Mouse (Mus musculus) mature B cell (primary cell): Measurements from ENCODE around the gene D17H6S53E.

Experiments
- in situ Hi-C: fragments of 300-500 bp; cut with MboI; formaldehyde crosslinking; loops from 2 replicates; pipeline ENCODE4 v1.14.3; 2019

The D17H6S53E gene

DNA sequence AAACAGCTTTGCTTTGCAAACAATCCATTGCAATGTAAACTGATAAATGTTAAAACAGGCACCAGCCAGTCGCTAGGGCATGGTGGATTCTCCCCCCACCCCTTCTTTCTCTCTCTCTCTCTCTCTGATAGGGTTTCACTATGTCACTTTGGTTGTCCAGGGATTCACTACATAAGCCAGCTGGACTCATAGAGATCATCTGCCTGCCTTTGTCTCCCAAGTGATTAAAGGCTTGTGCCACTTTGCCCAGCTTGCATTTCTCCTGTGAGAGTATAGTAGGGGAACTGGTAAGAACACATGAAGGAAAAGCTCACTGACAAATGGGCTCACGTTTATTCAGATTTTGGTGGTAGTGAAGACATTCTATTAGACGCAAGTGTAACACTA is 6.0 kb downstream of the D17H6S53E start:
- in situ Hi-C loops: no loop called here

- in situ Hi-C loops: no loop called here
Measured at GRCm38 (mm10) chr17:35133517-35133916, 7.3 kb downstream of the D17H6S53E start.

DNA sequence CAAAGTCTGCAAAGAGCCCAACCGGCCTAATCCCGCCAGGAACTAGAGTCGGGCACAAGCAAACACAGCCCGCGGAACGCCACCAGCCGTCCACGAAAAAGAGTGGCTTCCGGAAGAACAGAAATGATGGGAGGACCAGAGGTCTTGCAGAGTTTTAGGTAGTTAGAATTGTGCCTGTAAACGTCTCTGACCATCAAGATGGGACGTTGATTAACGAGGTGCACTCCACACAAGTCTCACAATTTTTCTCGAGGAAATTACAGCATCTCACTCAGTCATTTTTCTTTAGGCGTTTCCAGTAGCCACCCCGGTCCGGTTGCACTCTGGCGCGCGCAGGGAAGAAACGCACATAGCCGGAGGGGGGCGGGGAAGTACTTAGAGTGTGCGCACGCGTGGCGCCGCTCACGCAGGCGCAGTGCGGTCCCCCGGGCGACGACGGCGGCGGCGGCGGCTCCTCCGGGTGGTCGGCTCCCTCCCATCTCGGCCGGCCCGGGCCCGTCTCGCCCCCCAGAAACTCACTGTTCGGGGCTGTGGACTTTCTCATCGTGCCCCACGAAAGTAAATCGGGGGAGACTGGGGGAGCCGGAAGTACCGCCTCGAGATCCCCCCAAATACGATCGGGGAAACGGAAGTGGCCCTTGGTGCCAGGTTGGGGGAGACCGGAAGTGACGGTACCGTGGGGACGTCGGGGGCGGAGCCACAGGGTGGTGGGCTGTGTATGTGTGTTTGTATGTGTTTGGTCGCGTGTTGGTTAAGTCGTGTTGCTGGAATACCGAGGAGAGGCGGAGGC is 8.8 kb downstream of the D17H6S53E start, which contains the start of gene Bag6:
Gene Bag6, plus strand, starts transcription at position 378 of the 790 bp plus-strand sequence.
- in situ Hi-C loops: no loop called here

GRCm38 (mm10) chr17:35135591-35136320 is 9.6 kb downstream of the D17H6S53E start:
- in situ Hi-C loops: no loop called here

GRCm38 (mm10) chr17:35139269-35139668 is 13.1 kb downstream of the D17H6S53E start:
- in situ Hi-C loops: no loop called here

DNA sequence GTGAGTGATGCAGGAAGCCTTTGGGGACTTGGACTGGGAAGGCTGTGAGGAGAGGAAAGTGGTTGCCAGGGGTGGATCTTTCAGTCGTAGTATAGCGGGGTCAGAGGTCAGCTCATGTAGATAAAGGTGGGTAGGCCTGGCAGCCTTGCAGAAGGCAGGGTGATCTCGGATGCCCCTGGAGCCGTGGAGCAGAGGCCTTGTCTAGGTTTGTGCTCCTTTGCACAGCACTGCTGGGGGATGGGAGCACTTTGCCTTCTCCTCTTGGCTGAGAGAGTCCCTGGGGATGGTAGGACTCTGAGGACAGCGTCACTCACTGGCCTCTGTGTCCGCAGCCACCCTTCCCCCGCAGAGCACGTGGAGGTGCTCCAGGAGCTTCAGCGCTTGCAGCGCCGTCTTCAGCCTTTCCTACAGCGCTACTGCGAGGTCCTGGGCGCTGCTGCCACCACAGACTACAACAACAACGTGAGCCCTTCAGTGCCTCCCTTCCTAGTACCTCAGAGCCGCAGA is 14.4 kb downstream of the D17H6S53E start:
- in situ Hi-C loops: no loop called here

GRCm38 (mm10) chr17:35141971-35142370 is 15.8 kb downstream of the D17H6S53E start:
- in situ Hi-C loops: no loop called here

GRCm38 (mm10) chr17:35146139-35146538 is 20.0 kb downstream of the D17H6S53E start:
- in situ Hi-C loops: no loop called here

- in situ Hi-C loops: no loop called here
Measured at GRCm38 (mm10) chr17:35147348-35147747, 21.2 kb downstream of the D17H6S53E start.

- in situ Hi-C loops: no loop called here
Measured at GRCm38 (mm10) chr17:35147922-35148639, 21.9 kb downstream of the D17H6S53E start.

GRCm38 (mm10) chr17:35152121-35152520 is 25.9 kb downstream of the D17H6S53E start:
- in situ Hi-C loops: no loop called here

- in situ Hi-C loops: no loop called here
Measured at GRCm38 (mm10) chr17:35153077-35153476, 26.9 kb downstream of the D17H6S53E start.

DNA sequence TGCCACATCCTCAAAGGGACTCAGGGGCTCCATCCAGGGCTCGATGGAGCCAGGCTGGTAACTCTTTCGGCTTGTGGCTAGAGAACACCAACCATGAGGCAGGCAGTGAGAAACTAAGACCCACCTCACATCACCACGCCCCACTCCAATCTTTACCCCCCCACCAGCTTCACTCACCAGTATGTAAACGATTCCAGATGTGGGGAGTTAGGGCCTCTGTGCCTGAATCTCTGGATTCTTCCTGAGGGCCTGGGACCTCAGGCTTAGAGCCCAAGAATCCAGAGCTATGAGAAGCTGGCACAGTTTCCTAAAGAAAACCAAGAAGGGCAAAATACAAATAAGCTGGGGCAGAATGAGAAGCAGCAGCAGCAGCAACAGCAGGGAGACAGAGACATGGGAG is 27.8 kb downstream of the D17H6S53E start:
- in situ Hi-C loops: no loop called here

- in situ Hi-C loops: no loop called here
Measured at GRCm38 (mm10) chr17:35154616-35155015, 28.4 kb downstream of the D17H6S53E start.

GRCm38 (mm10) chr17:35155451-35155850 is 29.3 kb downstream of the D17H6S53E start:
- in situ Hi-C loops: no loop called here

DNA sequence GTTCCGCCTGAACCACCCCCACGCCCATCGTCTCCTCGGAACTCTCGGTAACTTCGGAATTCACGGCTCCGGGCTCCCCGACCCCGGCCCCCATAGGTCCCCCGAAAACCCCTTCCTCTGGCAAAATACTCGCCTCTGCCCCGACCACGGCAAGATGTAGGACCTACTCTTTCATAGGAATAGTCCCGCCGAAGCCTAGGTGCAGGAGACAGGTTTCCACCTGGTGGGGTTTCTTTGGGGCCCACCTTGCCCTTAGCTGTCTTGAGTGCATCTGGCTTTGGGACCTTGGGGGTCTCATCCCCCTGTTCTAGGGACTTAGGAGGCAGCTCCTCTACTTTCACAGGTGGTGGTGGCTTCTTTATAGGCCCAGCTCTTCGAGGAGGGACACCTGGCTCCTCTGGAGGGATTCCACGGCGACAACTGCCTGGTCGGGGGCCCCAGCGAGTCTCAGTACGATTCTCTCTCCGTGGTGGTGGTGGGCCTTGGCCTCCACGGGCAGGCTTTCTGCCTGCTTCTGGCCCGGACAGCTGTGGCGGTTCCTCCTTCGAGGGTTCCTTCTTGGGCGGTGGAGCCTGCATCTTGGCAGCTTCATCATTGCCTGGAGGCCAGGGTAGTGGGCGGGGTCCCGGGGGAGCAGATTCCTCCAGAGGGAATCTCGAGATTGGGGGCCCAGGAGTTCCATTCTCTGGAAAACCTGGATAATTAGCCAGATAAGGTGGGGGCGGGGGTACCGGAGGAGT is 30.5 kb downstream of the D17H6S53E start:
- in situ Hi-C loops: no loop called here

GRCm38 (mm10) chr17:35157254-35157653 is 31.1 kb downstream of the D17H6S53E start:
- in situ Hi-C loops: no loop called here

DNA sequence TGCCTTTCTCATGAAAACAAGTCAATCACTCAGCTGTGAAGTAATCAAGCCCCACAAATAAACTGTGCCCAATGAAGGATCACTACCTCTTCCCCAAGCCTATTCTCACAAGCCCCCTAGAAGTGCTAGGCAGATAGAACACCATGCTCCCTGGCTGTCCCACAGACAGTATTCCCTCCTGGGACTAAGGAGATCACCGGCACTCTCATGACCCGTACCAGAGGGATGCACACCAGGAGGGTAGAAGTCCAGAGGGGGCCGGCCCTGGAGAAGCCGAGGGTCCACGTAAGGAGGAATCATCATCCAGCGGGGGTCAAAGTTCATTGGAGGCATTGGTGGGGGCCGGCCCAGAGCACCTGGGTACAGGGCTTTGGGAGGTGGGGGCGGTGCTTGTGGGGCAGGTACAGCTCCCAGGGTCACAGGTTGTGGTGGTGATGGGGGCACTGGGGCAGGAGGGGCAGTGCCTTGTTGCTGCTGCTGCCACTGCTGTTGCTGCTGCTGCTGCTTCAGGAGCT is 31.5 kb downstream of the D17H6S53E start:
- in situ Hi-C loops: no loop called here

GRCm38 (mm10) chr17:35158850-35159593 is 32.8 kb downstream of the D17H6S53E start:
- in situ Hi-C loops: no loop called here

- in situ Hi-C loops: no loop called here
Measured at GRCm38 (mm10) chr17:35159638-35160037, 33.5 kb downstream of the D17H6S53E start.

DNA sequence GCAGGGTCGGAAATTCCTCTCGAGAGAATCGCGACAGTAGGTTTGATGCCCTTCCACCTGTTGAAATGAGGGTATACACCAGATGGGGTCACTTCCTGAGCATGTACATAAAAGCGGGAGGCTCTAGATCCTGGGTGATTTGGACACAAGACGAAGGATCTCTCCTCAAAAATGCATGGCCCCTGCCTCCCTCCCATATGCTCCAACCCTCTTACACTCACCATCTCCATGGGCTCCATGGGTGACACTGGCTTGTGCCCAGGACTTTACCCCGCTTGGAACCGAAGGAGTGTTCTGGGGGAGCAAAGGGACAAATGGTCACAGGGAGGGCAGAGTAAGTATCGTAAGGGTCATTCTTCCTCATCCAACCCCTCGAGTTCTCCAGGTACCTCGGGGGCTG is 35.2 kb downstream of the D17H6S53E start:
- in situ Hi-C loops: no loop called here
